Mouse (Mus musculus) mature B cell (primary cell): Measurements from ENCODE around the gene Sprtn.

Source experiments
- in situ Hi-C: fragments of 300-500 bp; cut with MboI; formaldehyde crosslinking; loops from 2 replicates; pipeline ENCODE4 v1.14.3; 2019

Gene Sprtn

DNA sequence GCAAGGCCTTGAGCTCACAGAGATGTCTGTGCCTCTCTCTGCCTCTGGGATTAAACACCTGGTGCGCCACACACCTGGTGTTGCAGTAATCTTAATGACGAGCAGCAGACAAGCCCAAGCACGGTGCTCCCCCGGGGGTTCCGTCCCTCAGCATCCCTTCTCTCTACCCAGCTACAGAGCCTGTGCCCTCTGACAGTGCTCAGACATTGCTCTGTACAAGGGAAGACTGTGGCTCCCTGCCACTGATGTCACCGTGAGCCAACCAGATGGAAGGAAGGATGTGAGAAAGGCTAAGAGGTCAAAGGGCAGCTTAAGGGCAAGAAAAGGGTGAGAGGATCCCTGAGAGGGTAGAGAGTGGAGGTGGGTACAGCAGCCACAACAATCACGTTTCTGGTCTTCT is 46.7 kb downstream of the Sprtn start:
- in situ Hi-C loops = no loop called here

DNA sequence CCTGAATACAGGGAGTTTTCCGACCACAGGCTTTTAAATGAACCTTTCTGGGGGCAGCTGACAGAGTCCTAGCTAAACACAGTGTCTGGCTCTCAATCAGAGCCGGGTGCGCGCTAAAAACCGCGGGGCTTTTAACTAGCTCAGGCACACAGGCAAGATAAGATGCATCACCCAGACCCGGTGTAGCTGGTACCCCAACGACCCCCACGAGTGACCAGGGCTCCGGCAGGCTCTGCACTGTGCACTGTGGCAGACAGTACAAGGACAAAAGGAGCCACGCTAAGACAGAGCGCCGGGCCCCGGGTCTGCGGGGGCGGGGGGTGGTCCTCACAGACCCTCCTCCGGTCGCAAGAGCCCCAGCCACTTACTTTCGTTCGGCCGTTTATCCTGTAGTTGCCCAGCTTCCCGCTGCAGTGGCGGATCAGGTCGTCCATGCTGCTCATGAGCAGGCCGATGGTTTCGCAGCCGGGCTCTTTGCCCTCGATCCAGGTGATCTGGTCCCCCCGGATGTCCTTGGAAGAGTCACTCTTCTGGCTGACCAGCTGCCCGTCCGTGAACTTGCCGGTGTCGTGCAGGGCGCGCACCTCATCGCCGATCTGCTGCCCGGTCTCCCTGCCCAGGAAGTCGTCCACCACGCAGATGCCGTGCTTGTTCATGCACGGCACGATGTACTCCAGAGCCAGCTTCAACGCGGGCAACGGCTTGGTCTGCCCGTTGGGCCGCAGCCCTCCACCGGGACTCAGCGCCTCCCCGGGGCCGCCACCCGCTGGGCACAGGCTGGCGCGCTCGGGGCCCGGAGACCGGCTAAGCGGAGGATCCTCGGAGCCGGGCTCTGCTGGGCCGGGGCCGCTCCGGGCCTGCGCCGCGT is 50.4 kb downstream of the Sprtn start:
- in situ Hi-C loops = no loop called here

GRCm38 (mm10) chr8:124948733-124949111 is 51.0 kb downstream of the Sprtn start:
- in situ Hi-C loops = no loop called here

DNA sequence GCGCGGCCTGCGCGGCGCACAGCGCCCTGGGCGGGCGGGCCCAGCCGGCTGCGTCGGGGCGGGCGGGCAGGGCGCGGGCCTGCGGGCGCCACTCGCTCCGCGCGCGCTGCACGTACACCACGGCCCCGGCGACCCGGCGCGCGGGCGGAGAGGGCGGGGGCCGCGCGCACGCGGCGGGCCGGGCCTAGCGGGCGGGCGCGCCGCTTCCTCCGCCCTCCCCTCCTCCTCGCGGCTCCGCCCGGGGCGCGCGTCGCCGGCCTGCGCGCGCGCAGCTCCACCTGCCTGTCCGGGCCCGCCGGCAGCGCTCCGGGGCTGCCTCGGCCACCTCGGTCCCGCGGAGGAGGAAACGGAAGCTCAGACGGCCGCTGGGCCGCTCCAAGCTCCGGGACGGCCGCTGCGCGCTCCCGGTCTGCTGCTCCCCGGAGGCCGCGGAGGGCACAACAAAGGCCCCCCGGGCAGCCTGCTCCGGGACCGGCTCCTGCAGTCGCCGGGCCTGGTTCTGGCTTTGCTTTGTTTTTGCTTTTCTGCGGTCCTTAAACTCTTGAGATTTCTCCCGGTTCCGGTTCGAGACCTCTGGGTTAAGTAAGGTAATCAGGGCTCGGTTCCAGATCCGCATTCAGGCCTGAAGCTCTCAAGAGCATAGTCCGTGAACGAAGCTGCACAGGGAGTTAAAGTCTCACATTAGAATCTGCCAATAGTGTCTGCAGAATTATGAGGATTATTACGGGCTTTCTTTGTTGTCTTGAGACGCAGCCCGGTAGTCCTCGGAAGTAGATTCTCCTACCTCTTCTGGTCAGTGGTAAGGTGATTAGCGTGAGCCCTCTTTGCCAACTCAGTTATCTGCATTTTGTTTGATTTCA is 51.8 kb downstream of the Sprtn start, which contains the start of gene Egln1:
Gene Egln1 (minus strand): TSS at position 116 of the 860 bp plus-strand sequence.
- in situ Hi-C loops = no loop called here

GRCm38 (mm10) chr8:124950069-124950456 is 52.4 kb downstream of the Sprtn start:
- in situ Hi-C loops = no loop called here

GRCm38 (mm10) chr8:124950865-124951264 is 53.2 kb downstream of the Sprtn start:
- in situ Hi-C loops = no loop called here

DNA sequence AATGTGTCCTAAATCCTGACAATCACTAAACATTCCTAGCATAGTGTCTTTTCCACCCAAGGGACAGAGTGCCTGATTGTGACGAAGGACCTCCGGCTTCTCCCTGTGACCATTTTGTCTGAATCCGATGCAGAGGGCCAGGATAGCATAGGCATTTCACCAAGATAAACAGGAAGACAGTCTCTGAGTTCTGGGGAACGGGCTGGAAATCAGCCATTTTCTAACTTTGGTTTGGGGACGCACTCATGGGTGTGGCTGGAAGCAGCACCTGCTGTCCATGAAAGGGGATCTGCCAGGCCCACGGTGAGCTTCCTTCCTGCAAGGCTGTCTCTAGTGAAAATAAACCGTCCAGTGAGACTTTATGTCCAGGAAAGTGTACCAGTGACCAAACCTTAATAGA is 55.5 kb downstream of the Sprtn start:
- in situ Hi-C loops = no loop called here

DNA sequence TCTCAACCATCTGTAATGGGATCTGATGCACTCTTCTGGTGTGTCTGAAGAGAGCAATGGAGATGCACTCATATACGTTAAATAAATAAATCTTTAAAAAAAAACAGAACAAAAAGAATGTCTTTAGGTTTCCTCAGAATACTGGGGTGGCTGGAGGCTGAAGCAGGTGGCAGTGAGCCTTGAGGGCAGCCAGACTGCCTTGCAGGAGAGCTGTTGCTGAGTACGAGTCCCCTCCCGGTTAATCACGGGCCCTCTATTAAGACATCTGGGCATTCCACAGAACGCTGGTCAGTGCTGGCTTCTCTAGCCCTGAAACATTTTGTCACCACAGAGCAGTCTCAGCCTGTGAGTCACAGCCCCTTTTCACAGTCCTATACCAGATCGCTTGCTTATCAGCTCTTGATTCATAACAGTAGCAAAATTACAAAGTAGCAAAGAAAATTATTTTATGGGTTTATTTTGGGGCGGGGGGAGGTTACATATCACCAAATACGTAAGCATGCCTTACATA is 56.9 kb downstream of the Sprtn start:
- in situ Hi-C loops = no loop called here
